Mouse (Mus musculus) kidney, embryonic 14.5 days (tissue): ENCODE data around the gene Arhgef38. TPM values are rescaled to one million over a fixed set of nuclear protein-coding genes. Genes with fewer than 3 reads are reported as not detected.

Source experiments
- polyA plus RNA-seq: library from polyadenylated mRNA; unstranded; fragments of >200 nt; fragmentation: Nextera tagmentation; extraction: Ambion mirVana; gene quantifications from 2 replicates; pipeline ENCODE4 v1.2.1, GENCODE M21; 2014

Arhgef38 gene
- polyA plus RNA-seq, 1 experiment from 2014 or later = 7.1 TPM

Other genes starting within 250 kb of the Arhgef38 start
- 20.7 and 27.1 TPM in 2 replicates for gene Ints12, start 143.1 kb downstream of the Arhgef38 start, polyA plus RNA-seq
- gene Gstcd, start 142.9 kb downstream of the Arhgef38 start, polyA plus RNA-seq = 9.6 and 12.5 TPM in 2 replicates
- gene Ppa2, start 75.2 kb upstream of the Arhgef38 start, polyA plus RNA-seq = 96.9 and 101 TPM in 2 replicates